Mouse (Mus musculus) adrenal gland, postnatal 10 days (tissue): ENCODE results near the gene Csnk1e. TPM values are rescaled to one million over a fixed set of nuclear protein-coding genes. Genes with fewer than 3 reads are reported as not detected.
"Not testable (repeated sequence)": the region's sequence is repeated elsewhere in the genome, so short reads cannot be mapped to it uniquely, and the experiment has no call there.

ENCODE experiments used
- DNase-seq: peaks from one replicate; pipeline ENCODE4 v3.0.0; 2021; ENCODE audit warnings: mixed read lengths
- long read RNA-seq, 2 experiments: library from polyadenylated mRNA; stranded (forward); transcript quantifications; one replicate each; pipeline ENCODE4 v2.0.0; 2021
- total RNA-seq, 2 experiments: library from RNA; stranded (reverse); gene quantifications; 2 replicates each; pipeline ENCODE4 v1.2.3; 2021

Csnk1e gene
- total RNA-seq = 10 to 100 TPM; 65.7 to 77.7 TPM
- long read RNA-seq, experiment 1, transcript Csnk1e-201 (11 exons, 2,694 nt) = minor isoform, 13 of 120 reads
- long read RNA-seq, experiment 1, transcript Csnk1e-202 (11 exons, 1,391 nt) = major isoform, 63 of 120 reads
- long read RNA-seq, experiment 1, partial matches to known transcripts = 11 of 120 reads
- long read RNA-seq, experiment 1, other reads (novel, unspliced or antisense) = 29 of 120 reads
- long read RNA-seq, experiment 2, transcript Csnk1e-202 (11 exons, 1,391 nt) = major isoform, 26 of 54 reads
- long read RNA-seq, experiment 2, partial matches to known transcripts = 10 of 54 reads
- long read RNA-seq, experiment 2, other reads (novel, unspliced or antisense) = 12 of 54 reads

DNA sequence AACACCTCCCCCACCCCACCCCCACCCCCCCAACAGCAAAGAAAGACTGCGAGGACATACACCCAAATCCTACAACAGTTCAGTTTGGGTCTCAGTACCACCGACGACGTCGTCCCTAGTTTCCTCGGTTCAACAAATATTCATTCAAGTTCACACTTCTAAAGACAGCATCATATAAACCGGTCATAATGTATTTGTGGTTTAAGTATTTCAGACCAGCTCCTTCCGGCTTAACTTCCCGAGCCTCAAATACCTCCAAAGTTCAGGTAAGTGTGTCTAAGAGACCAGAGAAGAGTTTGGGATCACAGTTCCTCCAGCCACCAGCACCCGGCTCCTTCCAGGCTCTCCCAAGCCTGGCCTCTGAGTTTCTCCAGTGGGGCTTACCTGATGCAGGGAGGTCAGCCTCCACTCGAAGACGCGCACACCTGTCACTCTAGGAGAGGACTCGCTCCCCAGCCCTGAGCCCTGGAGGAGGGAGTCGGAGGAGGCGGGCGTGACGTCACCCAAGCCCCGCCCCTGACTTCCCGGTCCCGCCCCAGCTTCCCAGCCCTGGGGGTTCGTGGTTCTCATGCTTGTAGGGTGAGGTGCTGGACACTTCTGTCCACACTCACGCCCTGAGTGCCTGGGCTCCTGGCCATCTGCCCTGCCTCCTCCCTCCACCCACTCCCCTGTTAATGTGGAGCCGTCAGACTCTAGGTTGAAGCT is at the start of gene Csnk1e:
Csnk1e (minus strand) TSS at position 461 of the 705 bp plus-strand sequence.
- peak; percentile 83 for DNase-seq

DNA sequence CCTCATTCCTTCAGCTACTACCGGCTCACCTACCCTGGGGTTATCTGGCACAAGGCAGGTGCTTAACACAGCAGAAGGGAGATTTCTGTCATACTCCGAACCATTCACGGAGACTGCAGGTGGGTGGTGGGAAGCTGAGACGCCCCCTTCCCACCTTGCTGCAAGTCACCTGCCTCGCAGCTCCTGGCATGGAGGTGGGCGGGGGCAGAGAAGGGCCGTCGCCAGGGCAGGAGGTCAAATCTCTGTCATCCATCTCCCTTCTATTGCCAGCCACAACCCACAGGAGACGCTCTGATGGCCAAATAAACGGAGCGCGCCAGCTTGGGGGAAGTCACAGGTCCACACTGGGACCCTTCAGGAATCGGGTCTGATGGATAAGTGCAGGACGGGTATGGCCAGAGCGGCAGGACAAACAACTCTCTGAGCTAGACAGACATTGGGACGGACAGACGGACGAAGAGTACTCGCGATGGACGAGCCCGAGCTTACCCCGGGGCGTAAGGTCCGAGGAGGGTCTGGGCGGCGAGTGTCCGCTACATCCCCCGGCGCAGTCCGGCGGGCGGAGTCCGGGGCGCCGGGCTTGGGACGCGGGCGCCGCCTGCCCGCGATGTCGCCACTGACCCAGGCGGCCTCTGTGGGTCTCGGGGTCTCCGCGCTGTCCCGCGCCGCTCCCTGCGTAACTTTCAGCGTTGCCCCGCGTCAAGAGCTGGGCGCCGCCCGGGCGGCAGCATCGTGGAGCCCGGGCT is 49.5 kb upstream of the Csnk1e start, which contains the start of gene Kcnj4:
Kcnj4 (minus strand) TSS at position 535 of the 746 bp plus-strand sequence.
- peak; percentile 21 for DNase-seq

DNA sequence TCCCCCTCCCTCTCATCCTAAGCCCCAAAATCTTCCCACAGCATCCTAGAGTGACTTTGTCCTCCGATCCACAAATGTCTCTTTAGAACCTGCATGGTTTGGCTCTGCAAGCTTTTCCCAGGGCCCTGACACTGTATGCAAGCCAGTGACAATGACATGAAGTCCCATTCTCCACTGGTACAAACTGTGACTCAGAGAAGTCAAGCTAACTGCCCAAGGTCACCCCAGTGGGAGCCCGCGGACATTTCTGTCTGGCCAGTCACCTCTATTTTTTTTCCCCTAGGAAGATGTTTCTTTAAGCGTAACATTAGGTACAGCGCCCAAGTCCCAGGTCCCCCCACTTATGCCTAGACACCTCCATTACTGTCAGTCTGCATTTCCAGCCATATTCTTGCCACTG is 48.1 kb upstream of the Csnk1e start:
- peak; percentile 55 for DNase-seq

DNA sequence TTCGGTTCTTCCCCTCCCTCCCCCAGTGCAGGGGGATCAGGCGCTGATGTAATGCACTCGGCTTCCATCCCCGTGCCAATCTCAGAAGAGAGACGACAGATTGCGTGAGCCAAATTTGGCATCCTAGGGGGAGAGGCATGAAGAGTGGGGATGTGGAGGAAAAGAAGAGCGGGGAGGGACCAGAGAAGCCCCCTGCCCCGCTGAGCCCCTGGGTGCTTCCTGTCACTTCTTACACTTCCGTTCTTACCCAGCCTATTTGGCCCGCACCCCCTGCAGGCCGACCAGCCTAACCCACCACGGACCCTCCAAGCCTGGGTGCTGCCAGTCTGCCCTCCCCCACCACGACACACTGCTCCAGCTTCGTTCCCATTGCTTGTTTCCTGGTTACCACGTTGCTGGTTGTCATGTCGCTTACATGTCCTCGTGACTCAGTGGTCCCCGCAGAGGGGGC is 47.5 kb upstream of the Csnk1e start:
- DNase-seq = no peak

DNA sequence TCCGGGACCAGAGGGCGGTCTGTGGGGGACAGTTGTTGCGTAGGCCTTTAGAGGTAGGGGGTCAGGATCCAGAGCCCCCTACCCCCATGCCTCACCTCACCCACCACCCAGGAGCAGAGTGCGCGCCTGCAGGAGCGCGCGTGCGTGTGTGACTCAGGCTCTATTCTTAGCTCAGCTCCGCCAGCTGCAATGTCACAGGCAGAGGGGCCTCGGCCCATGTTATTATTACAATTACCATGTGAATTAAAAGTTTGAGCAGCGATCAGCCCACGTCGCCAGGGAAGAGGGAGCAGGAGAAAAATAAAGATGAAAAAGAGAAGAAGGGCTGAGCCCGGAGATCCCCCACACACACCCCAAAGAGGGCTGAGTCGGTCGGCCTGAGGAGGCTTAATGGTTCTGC is 44.7 kb upstream of the Csnk1e start:
- DNase-seq = no peak

DNA sequence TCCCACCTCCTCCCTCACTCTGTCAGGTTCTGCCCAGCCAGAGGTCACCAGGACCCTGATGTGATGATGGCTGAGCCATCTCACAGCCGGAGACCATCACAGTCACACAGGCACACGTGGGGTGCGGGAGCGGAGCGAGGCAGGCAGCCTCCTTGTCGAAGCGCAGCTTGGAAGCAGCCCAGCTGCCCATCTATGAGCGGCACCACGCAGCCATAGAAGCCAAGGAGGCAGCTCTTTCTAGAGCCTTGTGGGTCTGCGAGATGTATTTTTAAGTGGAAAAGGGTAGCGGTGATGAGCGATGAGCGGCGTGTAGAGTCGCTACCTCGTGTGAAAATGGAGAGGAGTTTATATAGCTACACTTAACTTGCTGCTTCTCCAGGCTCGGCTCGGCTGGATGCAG is 38.2 kb upstream of the Csnk1e start:
- no peak for DNase-seq

DNA sequence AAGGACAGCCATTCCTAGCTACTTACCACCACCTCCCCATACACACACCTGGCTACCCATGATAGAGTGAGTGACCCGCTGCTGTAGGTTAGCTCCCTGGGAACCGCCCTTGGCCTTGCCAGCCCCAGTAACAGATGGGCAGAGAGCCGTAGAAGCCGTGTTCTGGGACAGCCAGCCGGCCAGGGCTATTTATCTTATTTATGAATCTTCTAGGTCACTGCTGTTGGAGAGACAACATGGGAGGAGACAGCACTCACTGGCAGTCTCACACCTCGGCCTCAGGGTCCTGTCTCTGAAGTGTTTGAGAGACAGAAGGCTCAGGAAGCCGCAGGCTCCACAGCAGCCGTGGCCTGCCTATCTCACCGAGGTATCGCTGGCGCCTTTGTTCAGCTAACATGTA is 34.1 kb upstream of the Csnk1e start:
- DNase-seq = peak; percentile 41

DNA sequence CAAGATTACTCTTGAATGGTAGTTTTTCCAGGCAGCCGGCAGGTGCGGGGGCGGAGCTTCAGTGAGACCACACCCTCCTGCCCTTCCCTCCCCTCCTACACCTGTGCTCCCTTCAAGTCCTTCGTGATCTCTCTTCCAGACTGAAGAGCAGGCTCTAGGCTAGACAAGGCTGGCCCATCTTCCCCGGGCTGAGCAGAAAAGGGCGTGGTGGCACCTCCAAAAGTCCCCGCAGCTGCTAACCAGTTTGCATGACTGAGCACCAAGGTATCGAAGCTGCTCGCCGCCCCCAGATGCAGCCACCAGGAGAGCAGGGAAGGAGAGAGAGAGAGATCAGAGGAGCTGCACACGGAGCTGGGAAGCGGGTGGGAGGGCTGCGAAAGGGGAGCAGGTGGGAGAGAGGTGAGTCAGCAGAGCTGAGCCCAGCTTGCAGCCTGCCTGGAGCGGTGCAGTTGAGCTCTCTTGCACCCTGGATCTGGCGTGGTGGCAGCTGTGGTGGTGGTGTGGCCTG is 25.9 kb upstream of the Csnk1e start:
- no peak for DNase-seq

DNA sequence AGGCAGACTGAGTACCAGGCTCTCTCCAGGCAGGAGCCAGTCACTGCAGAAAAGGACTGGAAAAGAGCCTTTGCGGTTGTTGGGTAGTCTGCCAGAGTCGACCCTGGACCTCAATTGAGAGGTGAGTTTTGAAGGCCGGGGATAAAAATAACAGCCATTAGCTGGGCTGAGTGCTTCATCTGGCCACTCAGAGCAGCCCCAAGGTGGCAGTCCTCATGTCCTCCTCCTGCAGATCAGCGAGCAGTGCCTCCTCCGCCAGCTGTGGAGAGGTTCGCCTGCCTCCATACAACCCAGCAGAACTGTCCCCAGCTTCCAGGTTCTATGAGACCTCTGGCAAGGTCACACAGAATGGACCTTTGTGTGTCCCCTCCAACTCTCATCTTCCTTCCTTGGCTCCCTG is 21.9 kb upstream of the Csnk1e start:
- peak; percentile 29 for DNase-seq

DNA sequence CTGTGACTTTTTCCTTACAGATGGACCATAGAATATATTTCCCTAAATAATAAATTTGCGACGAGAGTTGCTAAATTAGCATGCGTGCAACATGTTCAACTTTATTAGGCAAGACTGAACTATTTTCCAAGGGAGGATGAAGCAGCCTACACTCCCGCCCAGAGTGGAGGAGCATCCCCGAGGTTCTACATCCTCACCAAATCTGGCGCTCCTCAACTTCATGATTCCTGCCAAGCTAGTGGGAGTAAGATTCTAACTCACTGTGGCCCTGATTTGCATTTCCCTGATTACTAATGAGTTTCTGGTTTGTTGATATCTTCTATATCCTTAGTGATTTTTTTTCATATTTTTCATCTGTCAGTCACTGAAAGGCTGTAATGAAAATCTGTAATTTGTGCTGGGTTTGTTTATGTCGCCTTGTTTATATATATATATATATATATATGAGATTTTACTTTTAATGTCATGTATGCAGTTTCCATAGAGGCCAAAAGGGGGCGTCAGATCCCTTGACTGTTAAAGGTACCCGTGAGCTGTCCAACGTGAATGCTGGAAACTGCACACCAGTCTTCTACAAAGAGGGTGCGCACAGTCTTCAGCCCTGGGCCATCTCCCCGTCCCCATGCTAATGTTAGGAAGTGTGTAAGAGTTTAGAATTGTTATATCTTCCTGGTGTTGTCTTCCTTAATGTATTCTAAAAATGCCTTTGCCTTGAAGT is 18.4 kb upstream of the Csnk1e start:
- no peak for DNase-seq

DNA sequence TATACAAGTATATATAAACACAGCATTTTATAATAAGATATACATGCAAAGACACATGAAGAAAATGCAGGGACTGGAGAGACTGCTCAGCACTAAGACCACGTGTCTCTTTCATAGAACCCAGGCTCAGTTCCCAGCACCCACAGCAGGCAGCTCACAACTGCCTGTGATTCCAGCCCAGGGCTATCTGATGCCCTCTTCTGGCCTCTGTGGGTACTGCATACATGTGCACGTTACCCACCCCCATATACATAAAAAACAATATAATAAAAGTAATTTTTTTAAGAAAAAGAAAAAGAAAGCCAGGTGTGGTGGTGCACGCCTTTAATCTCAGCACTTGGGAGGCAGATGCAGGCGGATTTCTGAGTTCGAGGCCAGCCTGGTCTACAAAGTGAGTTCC is 17.7 kb upstream of the Csnk1e start:
- no peak for DNase-seq

DNA sequence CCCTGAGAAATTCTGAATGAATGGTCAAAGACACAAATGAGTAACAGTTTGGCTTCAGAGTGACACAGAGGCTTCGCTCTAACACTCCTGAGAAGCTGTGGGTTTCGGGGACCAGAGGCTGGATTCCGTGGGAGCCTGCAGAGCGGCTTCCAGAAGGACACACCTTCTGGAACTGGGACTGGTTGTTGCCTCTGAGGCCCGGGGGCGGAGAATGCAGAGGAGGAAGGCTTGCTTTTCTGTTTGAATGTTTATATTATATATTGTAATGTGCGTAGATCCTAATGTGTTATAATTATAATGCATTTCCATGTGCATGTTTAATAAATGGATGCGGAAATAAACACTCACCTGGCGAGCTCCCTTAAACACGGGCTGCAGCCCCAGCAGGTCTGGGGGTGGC is 15.7 kb upstream of the Csnk1e start:
- no peak for DNase-seq

DNA sequence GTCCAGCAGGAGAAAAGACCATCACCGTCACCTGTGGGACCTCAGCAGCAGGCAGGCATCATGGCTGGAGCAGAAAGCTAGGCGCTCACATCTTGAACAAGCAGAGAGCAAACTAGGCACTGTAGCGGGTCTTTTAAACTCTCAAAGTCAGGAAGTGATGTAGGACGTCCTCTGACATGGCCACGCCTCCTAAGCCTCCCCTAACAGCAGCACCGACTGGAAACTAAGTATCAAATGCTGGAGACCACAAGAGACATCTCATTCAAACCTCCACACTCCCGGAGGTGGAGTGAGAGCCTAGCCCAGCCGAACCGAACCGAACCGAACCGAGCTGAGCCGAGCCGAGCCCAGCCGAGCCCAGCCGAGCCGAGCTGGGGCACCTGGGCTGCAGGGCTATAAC is 15.2 kb upstream of the Csnk1e start:
- peak; percentile 24 for DNase-seq

DNA sequence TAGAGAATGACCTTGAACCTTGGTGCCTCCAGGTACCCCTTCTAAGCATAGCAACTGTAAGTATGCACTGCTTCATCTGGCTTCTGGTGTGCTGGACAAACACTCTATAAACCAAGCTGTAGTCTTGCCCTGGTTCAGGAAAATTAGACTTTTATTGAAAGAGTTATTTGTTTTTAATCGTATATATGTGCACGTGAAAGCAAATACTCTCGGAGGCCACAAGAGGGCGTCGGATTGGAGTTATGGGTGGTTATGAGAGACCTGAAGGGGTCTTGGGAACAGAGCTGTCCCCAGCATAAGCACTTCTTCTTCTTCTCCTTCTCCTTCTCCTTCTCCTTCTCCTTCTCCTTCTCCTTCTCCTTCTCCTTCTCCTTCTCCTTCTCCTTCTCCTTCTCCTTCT is 14.2 kb upstream of the Csnk1e start:
- DNase-seq = no peak

DNA sequence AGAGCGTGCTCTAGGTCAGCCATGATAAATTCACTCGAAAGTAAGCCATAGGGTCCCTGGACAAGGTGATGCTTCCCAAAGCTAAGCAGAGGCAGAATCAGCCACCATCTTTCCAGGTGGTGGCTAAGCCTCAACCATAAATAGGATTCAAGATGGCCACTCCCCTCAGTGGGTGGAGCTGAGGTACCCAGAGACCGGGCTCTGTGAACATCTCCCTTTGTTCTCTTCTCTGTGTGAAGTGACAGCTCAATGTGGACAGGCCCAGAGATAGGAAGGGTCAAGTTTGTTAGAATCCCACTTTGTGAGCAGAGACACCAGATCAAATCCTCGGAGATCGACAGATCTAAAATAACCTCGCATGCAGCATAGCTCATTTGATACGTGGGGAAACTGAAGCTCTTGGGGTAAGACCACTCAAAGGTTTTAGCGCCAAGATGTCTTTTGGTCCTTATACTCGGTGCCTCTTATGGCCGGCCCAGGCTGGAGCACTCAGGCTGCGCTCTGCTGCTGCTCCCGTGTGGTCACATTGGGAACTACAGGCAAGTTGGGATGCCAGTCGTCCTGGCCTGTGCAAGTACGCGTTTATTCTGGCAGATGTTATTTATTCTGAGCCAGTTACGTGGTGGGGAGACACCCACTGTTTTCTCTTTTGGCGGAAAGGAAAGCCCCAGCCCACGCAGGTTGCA is 11.4 kb upstream of the Csnk1e start:
- peak; percentile 93 for DNase-seq

DNA sequence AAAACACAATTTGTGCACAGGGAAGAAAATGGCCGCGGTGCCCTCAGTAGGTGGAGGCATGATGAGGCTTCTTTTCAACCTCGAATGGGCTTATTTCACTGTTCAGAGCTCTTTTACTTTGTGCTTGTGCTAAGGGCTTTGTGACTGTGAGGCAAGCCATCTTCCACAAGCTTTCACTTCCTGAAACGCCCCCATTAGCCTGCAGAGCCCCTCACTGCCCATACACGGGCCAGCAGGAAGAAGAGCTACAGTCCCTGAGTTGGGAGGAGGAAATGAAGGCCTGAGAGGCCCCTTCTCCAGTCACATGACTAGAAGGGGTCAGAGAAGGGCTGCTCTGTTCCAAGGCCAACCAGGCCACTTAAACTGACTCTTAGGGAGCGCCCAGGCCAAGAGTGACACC is 1.2 kb upstream of the Csnk1e start:
- no peak for DNase-seq

DNA sequence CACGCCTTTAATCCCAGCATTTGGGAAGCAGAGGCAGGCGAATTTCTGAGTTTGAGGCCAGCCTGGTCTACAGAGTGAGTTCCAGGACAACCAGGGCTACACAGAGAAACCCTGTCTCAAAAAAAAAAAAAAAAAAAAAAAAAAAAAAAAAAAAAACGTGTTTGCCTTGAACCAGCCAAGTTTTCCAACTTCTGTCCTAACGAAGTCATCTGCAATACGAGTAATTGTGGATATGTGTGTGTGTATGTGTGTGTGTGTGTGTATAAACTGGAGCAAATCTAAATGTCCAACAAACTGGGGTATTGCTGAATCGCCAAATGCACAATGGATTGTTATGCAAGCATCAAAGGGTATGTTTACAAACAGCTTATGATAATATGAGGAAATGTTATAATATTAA is 738 bp upstream of the Csnk1e start:
- DNase-seq = not testable (repeated sequence)

DNA sequence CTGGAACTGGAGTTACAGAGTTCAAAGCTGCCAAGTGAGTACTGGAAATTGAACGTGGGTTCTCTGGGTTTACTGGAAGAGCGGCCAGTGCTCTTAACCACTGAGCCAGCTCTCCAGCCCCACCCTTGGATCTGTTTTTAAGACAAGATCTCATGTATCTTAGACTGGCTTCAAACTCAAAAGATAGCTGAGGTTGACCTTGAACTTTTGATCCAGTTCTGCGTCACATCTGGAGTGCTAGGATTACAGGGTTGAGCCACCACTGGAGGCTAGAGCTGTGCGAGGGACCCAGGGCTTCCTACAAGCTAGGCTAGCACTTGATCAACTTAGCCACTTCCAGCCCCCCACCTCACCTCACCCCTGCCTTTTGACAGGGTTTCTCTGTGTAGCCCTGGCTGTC is 1.5 kb downstream of the Csnk1e start:
- no peak for DNase-seq

DNA sequence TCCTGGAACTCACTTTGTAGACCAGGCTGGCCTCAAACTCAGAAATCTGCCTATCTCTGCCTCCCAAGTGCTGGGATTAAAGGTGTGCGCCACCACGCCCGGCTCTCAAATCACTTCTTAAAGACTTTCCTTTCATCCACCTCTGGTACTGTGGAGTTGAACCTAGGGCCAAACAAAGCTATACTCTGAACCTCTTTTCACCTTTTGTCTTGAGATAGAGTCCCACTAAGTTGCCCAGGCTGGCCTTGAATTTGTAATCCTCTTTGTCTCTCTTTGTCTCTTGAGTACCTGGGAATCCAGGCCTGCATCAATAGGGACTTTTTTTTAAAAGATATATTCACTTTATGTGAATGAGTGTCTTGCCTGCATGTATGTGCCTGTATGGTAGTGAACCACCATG is 7.3 kb downstream of the Csnk1e start:
- no peak for DNase-seq

DNA sequence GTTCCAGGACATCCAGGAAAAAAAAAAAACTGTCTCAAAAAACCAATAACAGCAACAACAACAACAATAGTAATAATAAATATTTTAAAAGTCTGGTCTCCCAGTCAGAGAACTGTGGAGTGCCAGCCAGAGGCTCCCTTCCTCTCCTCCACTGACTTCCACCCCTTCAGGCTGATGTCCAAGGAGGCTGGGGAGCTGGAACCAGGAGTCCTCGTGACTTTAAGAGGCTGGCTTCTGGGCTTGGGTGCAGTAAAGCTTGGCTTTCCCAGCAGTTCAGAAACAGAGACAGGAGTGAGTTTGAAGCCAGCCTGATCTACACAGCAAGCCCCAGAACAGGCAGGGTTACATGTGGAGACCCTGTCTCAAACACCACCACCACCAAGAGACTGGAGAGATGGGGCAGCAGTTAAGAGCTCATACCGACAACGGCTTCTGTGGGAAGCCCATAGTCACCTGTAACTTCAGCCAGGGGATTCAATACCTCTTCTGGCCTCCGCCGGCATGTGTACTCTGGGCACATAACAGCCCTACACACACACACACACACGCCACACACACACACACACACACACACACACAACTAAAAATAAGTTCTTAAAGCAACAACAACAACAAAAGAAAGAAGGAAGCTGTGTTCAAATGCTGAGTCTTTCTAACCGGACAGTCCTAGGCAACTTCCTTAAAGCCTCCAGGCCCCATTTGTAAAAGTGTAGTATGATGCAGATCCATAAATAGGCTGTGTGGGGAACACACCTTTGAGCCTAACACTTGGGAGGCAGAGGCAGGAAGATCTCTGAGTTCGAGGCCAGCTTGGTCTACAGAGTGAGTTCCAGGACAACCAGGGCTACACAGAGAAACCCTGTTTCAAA is 9.3 kb downstream of the Csnk1e start:
- DNase-seq = no peak
